Mouse (Mus musculus) hindbrain, embryonic 14.5 days (tissue): Measurements from ENCODE around the gene Zc3h14. TPM values are rescaled to one million over a fixed set of nuclear protein-coding genes. Genes with fewer than 3 reads are reported as not detected.

Experiments used
- ATAC-seq: fragments of 200-750 bp; cut with Nextera tagmentation; 2 replicates; pipeline ENCODE4 v1.8.0; 2017; ENCODE audit warnings: moderate number of reproducible peaks, mild to moderate bottlenecking, moderate TSS enrichment, moderate library complexity; ENCODE audit not compliant: low FRiP score
- DNase-seq: peaks from one replicate; pipeline ENCODE4 v3.0.0-alpha.2; 2015; ENCODE audit warnings: low spot score
- H3K27ac ChIP-seq: fragments of 300-500 bp; sonication (generic); 2 replicates; pipeline ENCODE4 v1.5.1; 2014; ENCODE audit warnings: mild to moderate bottlenecking, moderate library complexity
- H3K27me3 ChIP-seq: fragments of 300-500 bp; sonication (generic); 2 replicates; pipeline ENCODE4 v1.6.1; 2014; ENCODE audit warnings: mild to moderate bottlenecking, low read length, mixed read lengths; ENCODE audit not compliant: control insufficient read depth, insufficient read depth
- H3K36me3 ChIP-seq: fragments of 300-500 bp; sonication (generic); replicated peaks from 2 replicates; pipeline ENCODE4 v1.6.1; 2014; ENCODE audit not compliant: control insufficient read depth, insufficient read depth
- H3K4me1 ChIP-seq: fragments of 300-500 bp; sonication (generic); replicated peaks from 2 replicates; pipeline ENCODE4 v1.6.1; 2014; ENCODE audit warnings: antibody characterized with exemption, low read length, mixed read lengths; ENCODE audit not compliant: control insufficient read depth, insufficient read depth
- H3K4me2 ChIP-seq: fragments of 300-500 bp; sonication (generic); replicated peaks from 2 replicates; pipeline ENCODE4 v1.6.1; 2014; ENCODE audit warnings: mild to moderate bottlenecking, moderate library complexity
- H3K4me3 ChIP-seq: fragments of 300-500 bp; sonication (generic); replicated peaks from 2 replicates; pipeline ENCODE4 v1.5.1; 2014; ENCODE audit warnings: mild to moderate bottlenecking, low read length
- H3K9ac ChIP-seq: fragments of 300-500 bp; sonication (generic); 2 replicates; pipeline ENCODE4 v1.6.1; 2014
- H3K9me3 ChIP-seq: fragments of 300-500 bp; sonication (generic); 2 replicates; pipeline ENCODE4 v1.6.1; 2016; ENCODE audit warnings: low read length; ENCODE audit not compliant: control insufficient read depth
- WGBS: fragments of 180-500 bp; shearing (Covaris S2); extraction: QIAGEN DNeasy Blood & Tissue Kit; methylation state at CpG from one replicate; pipeline ENCODE4 v1.1.7; 2014; 5-methylcytosine and 5-hydroxymethylcytosine counted together
- polyA plus RNA-seq: library from polyadenylated mRNA; unstranded; fragments of >200 nt; fragmentation: Nextera tagmentation; extraction: Ambion mirVana; gene quantifications from 2 replicates; pipeline ENCODE4 v1.2.1, GENCODE M21; 2014

The Zc3h14 gene
- polyA plus RNA-seq, 1 experiment from 2014 or later, result 120 TPM

- WGBS, result 1% methylated on average over 30 of the region's 30 CpGs
- peaks cover 22% of the 10 kb centered on the region for H3K27me3 ChIP-seq
Observed at GRCm38 (mm10) chr12:98734246-98734879, 12.4 kb upstream of the Zc3h14 start.

DNA sequence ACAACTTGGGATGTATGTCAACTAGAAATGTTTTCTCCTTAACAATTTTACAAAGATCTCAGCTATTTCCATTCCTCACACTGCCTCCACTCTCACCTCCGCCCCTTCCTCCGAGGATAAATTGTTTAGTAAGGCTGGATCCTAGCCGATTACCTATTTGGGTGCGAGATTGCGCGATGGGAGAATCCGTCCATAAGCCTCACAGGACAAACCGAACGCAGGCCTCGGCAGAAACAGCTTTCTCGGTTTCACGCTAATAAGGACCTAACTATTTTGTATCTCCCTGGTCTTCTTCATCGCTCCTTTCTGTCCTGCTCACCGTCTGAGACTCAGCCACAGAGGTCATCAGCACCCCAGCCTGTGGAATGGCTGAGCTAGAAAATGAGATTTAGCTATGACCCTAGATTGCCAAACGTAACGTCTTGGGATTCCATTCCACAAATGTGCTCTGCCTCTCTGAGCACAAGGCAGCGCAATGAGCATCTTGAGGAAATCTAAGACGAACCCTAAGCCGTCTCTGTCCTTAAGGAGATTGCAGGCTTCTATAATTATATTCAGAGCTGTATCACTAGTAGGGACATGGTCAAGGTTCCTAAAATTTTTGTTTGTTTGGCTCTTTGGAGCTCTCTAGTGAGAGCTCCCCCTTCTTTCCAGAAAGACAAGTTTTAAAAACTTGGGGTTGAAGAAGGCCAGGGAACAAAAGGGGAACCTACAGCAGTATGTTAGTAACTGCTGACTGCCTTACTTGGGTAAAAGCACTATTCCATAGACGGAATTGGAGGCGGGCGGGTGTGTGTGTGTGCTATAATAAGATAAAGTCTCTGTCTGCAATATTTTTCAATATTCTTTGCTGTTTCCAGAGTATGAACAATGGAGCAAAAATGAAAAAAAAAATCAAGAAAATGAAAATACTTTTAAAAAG, 11.6 kb upstream of the Zc3h14 start:
- H3K4me2 ChIP-seq, result peak overlapping the region; percentile 77
- H3K36me3 ChIP-seq, result no peaks in the 10 kb centered on the region
- 10% methylated on average over 22 of the region's 22 CpGs for WGBS
- peak overlapping the region; percentile 38; the same call in 1 of the 2 replicates for H3K27ac ChIP-seq
- peak; percentile 49; the same call in 1 of the 2 replicates for ATAC-seq
- peak overlapping the region; percentile 72 for H3K9ac ChIP-seq
- H3K4me1 ChIP-seq, result peaks cover 23% of the 10 kb centered on the region; the same call in 1 of the 2 replicates
- H3K4me3 ChIP-seq, result peak overlapping the region; percentile 62
- no peak for DNase-seq
- H3K9me3 ChIP-seq, result no peaks in the 10 kb centered on the region
- peaks cover 22% of the 10 kb centered on the region for H3K27me3 ChIP-seq

More at GRCm38 (mm10) chr12:98734246-98734879, 12.4 kb upstream of the Zc3h14 start:
- H3K9ac ChIP-seq, result peak overlapping the region; percentile 72
- ATAC-seq (peak; percentile 92), DNase-seq (peak; percentile 87)
- no peaks in the 10 kb centered on the region for H3K9me3 ChIP-seq
- H3K27ac ChIP-seq, result peak overlapping the region; percentile 62
- peak overlapping the region; percentile 77 for H3K4me2 ChIP-seq
- H3K4me3 ChIP-seq, result peak overlapping the region; percentile 62
- peaks cover 23% of the 10 kb centered on the region; the same call in 1 of the 2 replicates for H3K4me1 ChIP-seq
- H3K36me3 ChIP-seq, result no peaks in the 10 kb centered on the region

- H3K4me1 ChIP-seq, result peaks cover 23% of the 10 kb centered on the region; the same call in 1 of the 2 replicates
- peak within 1 kb of the TSS; percentile 67 for H3K9ac ChIP-seq
- DNase-seq, result peak; percentile 57
- H3K36me3 ChIP-seq, result no peaks in the 10 kb centered on the region
- peaks cover 22% of the 10 kb centered on the region for H3K27me3 ChIP-seq
- peak within 1 kb of the TSS; percentile 69 for H3K4me2 ChIP-seq
- under 1% methylated on average over 75 of the region's 75 CpGs for WGBS
- H3K9me3 ChIP-seq, result no peaks in the 10 kb centered on the region
- H3K27ac ChIP-seq, result no peak within 1 kb of the TSS
- ATAC-seq, result peak; percentile 14; the same call in 1 of the 2 replicates
- peak within 1 kb of the TSS; percentile 62 for H3K4me3 ChIP-seq
Observed at GRCm38 (mm10) chr12:98736951-98737800, 9.6 kb upstream of the Zc3h14 start, which contains the start of gene Ptpn21. Gene Ptpn21 (minus strand): TSS chr12:98737405.

DNA sequence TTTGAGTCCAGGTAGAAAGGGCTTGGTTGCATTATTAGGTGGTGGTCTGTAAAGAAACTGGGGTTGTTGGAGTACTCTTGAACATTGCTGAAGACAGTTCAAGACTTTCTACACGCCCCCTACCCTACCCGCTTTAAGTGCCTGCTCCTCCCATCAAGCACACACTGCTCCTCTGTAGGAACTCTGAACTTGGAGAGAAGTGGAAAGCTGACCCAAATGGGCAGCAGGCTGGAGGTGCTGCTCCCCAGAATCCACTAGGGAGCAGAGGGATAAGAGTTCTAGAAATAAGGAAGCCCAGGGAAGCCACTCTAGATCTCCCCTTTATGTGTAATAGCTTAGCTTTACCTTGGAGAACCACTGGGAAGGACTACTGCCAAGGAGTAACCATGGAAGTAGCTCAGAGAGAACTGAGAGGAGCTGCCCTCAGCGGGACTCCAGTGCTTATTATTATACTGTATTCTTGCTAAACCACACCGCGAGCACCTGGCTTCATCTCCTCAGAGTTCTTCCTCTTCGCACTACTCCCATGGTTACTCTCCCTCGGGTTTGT, 8.9 kb upstream of the Zc3h14 start:
- H3K4me3 ChIP-seq, result peak overlapping the region; percentile 62
- H3K27ac ChIP-seq, result no peak overlapping the region
- peak overlapping the region; percentile 69 for H3K4me2 ChIP-seq
- H3K4me1 ChIP-seq, result peaks cover 23% of the 10 kb centered on the region; the same call in 1 of the 2 replicates
- ATAC-seq, result no peak
- H3K36me3 ChIP-seq, result no peaks in the 10 kb centered on the region
- peak overlapping the region; percentile 67 for H3K9ac ChIP-seq
- H3K27me3 ChIP-seq, result peaks cover 22% of the 10 kb centered on the region
- DNase-seq, result no peak
- WGBS, result 13% methylated on average over 7 of the region's 7 CpGs
- no peaks in the 10 kb centered on the region for H3K9me3 ChIP-seq

- no peaks in the 10 kb centered on the region for H3K9me3 ChIP-seq
- no peak overlapping the region; the same call in 1 of the 2 replicates for H3K27ac ChIP-seq
- ATAC-seq (peak; percentile 78; the same call in 1 of the 2 replicates), DNase-seq (peak; percentile 46)
- H3K27me3 ChIP-seq, result peaks cover 17% of the 10 kb centered on the region
- no peak overlapping the region for H3K4me2 ChIP-seq
- H3K9ac ChIP-seq, result no peak overlapping the region
- H3K4me1 ChIP-seq, result 0 out of 2 replicates have a peak, but pooled peaks cover 6% of the 10 kb centered on the region
- no peaks in the 10 kb centered on the region for H3K36me3 ChIP-seq
- 58% methylated on average over 3 of the region's 3 CpGs for WGBS
- H3K4me3 ChIP-seq, result no peak overlapping the region
Observed at GRCm38 (mm10) chr12:98741011-98741501, 5.7 kb upstream of the Zc3h14 start.

DNA sequence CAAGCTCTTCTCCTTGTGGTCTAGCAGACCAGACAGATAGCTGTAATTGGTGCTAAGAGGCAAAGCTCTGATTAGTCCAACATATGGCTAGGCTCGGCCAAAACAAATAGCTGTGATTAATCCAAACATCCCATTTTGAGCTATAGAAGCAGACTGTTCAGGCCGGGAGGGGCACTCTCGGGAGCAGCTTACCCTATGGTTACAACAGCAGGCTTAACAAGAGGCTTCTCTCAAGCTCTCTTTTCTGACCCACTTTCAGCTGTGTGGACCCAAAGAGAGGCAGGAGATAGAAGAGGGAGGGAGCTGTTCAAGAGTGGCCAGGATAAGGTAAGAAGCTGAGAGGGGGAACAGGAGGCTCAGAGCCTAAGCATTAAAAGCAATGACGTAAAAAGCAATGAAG, 1.1 kb upstream of the Zc3h14 start:
- no peaks in the 10 kb centered on the region for H3K27me3 ChIP-seq
- WGBS, result 80% methylated on average over 4 of the region's 4 CpGs
- no peak overlapping the region for H3K4me3 ChIP-seq
- no peak for DNase-seq
- no peak overlapping the region for H3K27ac ChIP-seq
- no peak for ATAC-seq
- peaks cover 20% of the 10 kb centered on the region for H3K4me1 ChIP-seq
- H3K36me3 ChIP-seq, result no peaks in the 10 kb centered on the region
- H3K9ac ChIP-seq, result no peak overlapping the region
- H3K4me2 ChIP-seq, result no peak overlapping the region
- no peaks in the 10 kb centered on the region for H3K9me3 ChIP-seq

DNA sequence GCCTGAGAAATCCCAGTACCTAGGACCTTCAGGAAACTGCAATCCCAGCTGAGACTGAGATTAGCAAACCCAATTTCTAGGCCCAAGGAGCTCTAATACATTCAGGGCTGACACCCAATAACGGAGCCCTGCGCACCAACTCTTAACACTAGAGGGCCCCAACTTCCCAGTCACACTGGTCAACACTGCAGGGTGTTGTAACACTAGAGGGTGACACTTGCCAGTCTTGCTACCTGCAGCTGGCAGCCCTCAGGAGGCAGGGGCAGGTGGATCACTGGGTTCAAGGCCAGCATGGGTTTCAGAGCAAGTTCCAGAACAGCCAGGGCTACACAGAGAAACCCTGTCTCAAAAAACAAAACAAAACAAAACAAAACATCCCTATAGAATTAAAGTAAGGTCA, 633 bp upstream of the Zc3h14 start:
- peak; percentile 7; the same call in 1 of the 2 replicates for ATAC-seq
- Histone ChIP-seq H3K36me3 (no peaks in the 10 kb centered on the region), H3K4me1 (peaks cover 21% of the 10 kb centered on the region), H3K4me3 (no peak overlapping the region), H3K27me3 (no peaks in the 10 kb centered on the region), H3K9ac (no peak overlapping the region), H3K9me3 (no peaks in the 10 kb centered on the region), H3K4me2 (no peak overlapping the region), H3K27ac (no peak overlapping the region)
- no peak for DNase-seq
- WGBS, result 23% methylated on average over 2 of the region's 2 CpGs

DNA sequence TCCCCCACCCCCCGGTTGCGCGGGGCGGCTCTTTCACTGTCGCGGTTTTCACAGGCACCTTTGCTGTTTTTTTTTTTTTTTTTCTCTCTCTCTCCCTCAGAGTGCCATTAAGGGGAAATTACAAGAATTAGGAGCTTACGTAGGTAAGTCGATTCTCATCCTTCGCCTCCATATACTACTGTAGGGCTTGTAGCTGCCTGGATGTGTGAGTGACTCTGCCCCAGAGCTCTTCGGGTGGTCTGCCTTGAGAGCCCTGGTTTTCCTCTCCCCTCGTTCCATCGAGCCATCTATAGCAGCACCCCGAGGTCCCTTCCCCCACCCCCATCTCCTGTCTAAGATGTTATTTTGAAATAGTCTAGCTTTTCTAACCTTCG, 603 bp downstream of the Zc3h14 start:
- H3K36me3 ChIP-seq, result no peaks in the 10 kb centered on the region
- WGBS, result 1% methylated on average over 11 of the region's 14 CpGs
- H3K4me2 ChIP-seq, result peak overlapping the region; percentile 60
- peak overlapping the region; percentile 85 for H3K4me3 ChIP-seq
- H3K9ac ChIP-seq, result peak overlapping the region; percentile 89
- DNase-seq, result no peak
- H3K27ac ChIP-seq, result peak overlapping the region; percentile 90
- H3K4me1 ChIP-seq, result peaks cover 21% of the 10 kb centered on the region
- H3K9me3 ChIP-seq, result no peaks in the 10 kb centered on the region
- no peaks in the 10 kb centered on the region for H3K27me3 ChIP-seq
- ATAC-seq, result peak; percentile 54
